Mouse (Mus musculus) myocyte (in vitro differentiated cells): Measurements from ENCODE around the gene Bcl2.

Experiments used
- CEBPB ChIP-seq: IDR thresholded peaks from 2 replicates; pipeline ENCODE4 v1.6.1; 2011; ENCODE audit warnings: mild to moderate bottlenecking, moderate library complexity; ENCODE audit not compliant: poor library complexity, insufficient read depth, severe bottlenecking
- E2F4 ChIP-seq: IDR thresholded peaks from one replicate; pipeline ENCODE4 v1.6.1; 2011; ENCODE audit warnings: mild to moderate bottlenecking, control low read depth, moderate library complexity; ENCODE audit not compliant: insufficient read depth
- MYOG ChIP-seq, 3 experiments: IDR thresholded peaks; one replicate each; pipeline ENCODE4 v1.6.1; 2011; ENCODE audit warnings: control low read depth in 2 of 3, low read depth in 2 of 3, mild to moderate bottlenecking in 2 of 3; ENCODE audit not compliant: insufficient read length in 2 of 3, control insufficient read depth in 1 of 3, insufficient read depth in 1 of 3
- POLR2A ChIP-seq: IDR thresholded peaks from one replicate; pipeline ENCODE4 v1.6.1; 2011; ENCODE audit warnings: low read depth, mild to moderate bottlenecking, control low read depth, moderate library complexity; ENCODE audit not compliant: insufficient read length
- POLR2AphosphoS2 ChIP-seq: IDR thresholded peaks from one replicate; pipeline ENCODE4 v1.6.1; 2011; ENCODE audit warnings: low read depth, control low read depth; ENCODE audit not compliant: insufficient read length
- REST ChIP-seq: IDR thresholded peaks from one replicate; pipeline ENCODE4 v1.6.1; 2011; ENCODE audit warnings: mild to moderate bottlenecking, control low read depth, moderate library complexity; ENCODE audit not compliant: insufficient read depth, insufficient read length
- TCF12 ChIP-seq: IDR thresholded peaks from one replicate; pipeline ENCODE4 v1.6.1; 2011; ENCODE audit warnings: mild to moderate bottlenecking, control low read depth; ENCODE audit not compliant: poor library complexity, insufficient read depth, severe bottlenecking
- USF1 ChIP-seq: IDR thresholded peaks from one replicate; pipeline ENCODE4 v1.6.1; 2011; ENCODE audit warnings: low read depth, mild to moderate bottlenecking, control low read depth, moderate library complexity

DNA sequence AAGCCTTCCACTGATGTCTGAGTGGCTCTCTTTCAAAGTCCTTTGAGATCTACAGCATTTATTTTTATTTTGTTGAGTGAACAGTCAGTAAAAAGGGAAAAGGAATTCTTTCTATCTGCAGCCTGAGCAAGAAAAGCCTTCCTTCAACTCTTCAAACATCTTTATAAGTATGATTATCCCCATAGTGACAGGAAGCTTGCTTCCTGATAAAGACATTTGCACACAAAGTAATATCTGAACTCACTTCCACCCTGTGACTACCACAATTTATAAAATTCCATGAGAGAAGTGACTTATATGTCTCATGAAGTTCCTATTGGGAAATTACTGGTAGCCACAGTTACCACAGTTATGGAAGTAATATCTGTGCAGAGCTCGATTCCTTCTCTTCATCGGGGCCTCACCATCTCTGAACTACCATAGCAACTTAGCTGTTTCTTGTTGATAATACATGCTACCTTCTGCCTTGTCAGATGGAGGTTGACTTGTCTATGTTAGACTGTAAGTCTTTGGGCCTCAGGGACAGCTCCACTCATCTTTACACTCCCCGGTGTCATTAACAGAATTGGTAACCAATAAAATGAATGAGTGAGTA is 82.1 kb downstream of the Bcl2 start:
- TF ChIP-seq CEBPB (no peak), REST (no peak), MYOG (IDR thresholded peaks at IDR 0.05; ENCODE audit: control insufficient read depth in 1 of 3, insufficient read depth in 1 of 3, insufficient read length in 2 of 3, low read depth in 2 of 3) (no peak), POLR2A (no peak), USF1 (no peak), POLR2AphosphoS2 (no peak), E2F4 (no peak), TCF12 (no peak)
